Mouse (Mus musculus) bone marrow macrophage, adult 2 months (primary cell): ENCODE measurements around the gene Bcl7c.

Source experiments
- CTCF ChIP-seq: IDR thresholded peaks from 2 replicates; pipeline ENCODE4 v1.5.1; 2012; ENCODE audit warnings: low read depth, mild to moderate bottlenecking, low read length, moderate library complexity
- POLR2A ChIP-seq: IDR thresholded peaks from 2 replicates; pipeline ENCODE4 v1.6.1; 2012; ENCODE audit warnings: mild to moderate bottlenecking, low read depth, low read length, borderline replicate concordance

- no peak for TF ChIP-seq CTCF
- TF ChIP-seq POLR2A, result no peak
These were observed 44.4 kb upstream of the Bcl7c start for GRCm38 (mm10) chr7:127753158-127753557.
